Mouse (Mus musculus): ENCODE measurements around the gene Scgb2b24. TPM values are rescaled to one million over a fixed set of nuclear protein-coding genes. Genes with fewer than 3 reads are reported as not detected.

The Scgb2b24 gene
- not detected for polyA plus RNA-seq (2014; fragmentation: Illumina TruSeq; extraction: RNeasy Lipid Tissue Mini Kit (QIAGEN cat#74804); ENCODE audit: low read depth, low replicate concordance)

DNA sequence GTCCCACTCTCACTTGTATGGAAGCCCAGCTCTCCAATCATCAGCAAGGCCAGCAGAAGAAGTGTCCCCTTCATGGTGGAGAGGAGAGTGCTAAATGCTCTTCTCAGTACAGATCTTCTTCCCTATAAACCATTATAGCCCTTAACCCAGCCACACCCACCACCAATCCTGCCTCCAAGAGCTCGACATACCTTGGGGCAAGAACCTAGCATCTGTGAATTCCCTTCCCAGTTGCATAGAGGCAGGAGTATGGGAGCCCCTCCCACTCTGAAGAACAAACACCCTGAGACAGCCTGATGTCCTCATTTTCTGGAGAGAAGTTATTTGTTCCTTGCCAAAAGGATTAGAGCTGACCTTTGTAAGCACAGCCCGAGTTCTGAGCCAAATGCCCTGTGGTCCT, at the start of gene Scgb2b24:
Scgb2b24 (minus strand) TSS at position 101 of the 400 bp plus-strand sequence.

DNA sequence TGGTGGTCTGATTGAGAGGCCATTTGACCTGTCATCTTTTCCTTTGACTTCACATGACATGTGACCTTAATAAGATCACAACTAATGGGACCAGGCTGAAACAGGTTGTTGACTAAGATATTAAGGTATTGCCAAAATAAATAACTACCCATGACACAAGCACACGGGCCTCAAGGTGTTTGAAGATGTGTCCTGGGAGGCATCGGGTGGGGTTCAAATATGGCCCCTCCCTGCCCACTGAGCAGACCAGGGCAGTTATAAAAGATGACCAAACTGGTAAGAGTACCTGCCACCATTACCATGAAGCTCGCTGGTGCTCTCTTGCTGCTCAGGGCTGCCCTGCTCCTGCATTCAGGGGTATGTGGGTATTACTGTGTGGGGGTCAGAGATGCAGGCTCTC, 4.4 kb upstream of the Scgb2b24 start, which contains the start of gene Scgb1b24:
Scgb1b24 (plus strand) TSS at position 301 of the 400 bp plus-strand sequence.

Other genes with a start within 250 kb of the Scgb2b24 start
- not detected for gene Scgb2b21, start 218.9 kb downstream of the Scgb2b24 start, polyA plus RNA-seq (2014; fragmentation: Illumina TruSeq; extraction: RNeasy Lipid Tissue Mini Kit (QIAGEN cat#74804); ENCODE audit: low read depth, low replicate concordance)
- gene Scgb1b24, start 4.5 kb upstream of the Scgb2b24 start, polyA plus RNA-seq (2014; fragmentation: Illumina TruSeq; extraction: RNeasy Lipid Tissue Mini Kit (QIAGEN cat#74804); ENCODE audit: low read depth, low replicate concordance) = not detected
- gene Scgb2b26, start 205.7 kb upstream of the Scgb2b24 start, polyA plus RNA-seq (2014; fragmentation: Illumina TruSeq; extraction: RNeasy Lipid Tissue Mini Kit (QIAGEN cat#74804); ENCODE audit: low read depth, low replicate concordance) = not detected